Mouse (Mus musculus) c-Kit-negative CD71-positive TER-119-positive erythroid progenitor cells, embryonic 14.5 days (primary cell): ENCODE measurements around the gene Srpk3.

Source experiments
- DNase-seq: peaks from one replicate; pipeline ENCODE4 v3.0.0-alpha.2; 2013; ENCODE audit warnings: low read depth, low spot score

The Srpk3 gene

DNA sequence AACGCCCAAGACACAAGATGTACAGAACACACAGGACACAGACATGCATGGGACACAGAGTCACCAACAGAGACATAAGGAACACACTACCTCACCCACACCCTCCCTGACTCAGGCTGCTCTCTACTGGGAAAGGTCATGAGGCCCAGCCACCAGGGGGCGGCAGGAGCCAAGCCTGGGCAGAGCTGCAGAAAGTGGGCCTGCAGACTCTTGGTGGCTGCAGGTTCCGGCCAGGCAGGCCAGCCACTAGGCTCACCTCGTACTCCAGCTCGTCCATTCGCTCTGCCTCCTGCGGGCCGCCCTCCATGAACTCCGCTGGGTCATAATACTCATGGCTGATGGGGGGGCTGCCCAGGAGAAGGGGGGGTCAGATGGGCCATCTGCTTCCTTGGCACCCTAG is 24.3 kb downstream of the Srpk3 start:
- peak; percentile 9 for DNase-seq

DNA sequence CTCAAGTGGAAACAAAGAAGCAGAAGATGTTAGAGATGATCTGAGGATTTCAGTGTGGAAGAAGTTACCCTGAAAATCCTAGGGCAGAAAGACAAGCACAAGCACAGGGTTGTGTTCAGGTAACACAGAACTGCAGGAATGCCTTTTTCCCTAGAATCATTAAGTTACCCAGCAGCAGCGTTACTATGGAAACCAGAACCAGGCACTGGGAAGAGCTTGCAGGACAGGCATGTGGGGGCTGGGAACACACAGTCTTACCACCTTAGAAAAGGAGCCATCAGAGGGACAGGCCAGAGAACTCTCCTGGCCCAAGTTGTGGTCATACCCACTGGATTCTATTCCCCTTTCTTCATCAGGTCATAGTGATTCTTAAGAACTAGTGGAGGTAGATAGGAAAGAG is 31.6 kb downstream of the Srpk3 start:
- no peak for DNase-seq

DNA sequence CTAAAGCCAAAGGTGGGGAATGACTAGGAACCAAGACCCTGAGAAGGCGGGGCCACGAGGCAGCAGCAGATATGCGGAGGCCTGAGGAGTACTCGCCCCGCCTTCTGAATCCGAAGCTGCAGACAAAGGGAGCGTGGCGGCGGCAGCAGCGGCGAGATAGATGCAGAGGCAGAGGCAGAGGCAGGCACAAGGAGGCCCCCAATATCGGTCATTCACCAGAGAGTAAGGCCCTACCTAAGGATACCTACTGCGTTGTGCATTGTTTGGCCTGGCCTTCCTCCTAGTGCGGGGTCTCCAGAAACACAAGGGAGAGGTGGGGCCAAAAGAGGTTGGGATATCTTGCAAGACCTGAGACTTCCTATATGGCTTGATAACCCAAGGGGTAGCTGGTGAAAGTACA is 40.9 kb downstream of the Srpk3 start:
- DNase-seq = no peak

DNA sequence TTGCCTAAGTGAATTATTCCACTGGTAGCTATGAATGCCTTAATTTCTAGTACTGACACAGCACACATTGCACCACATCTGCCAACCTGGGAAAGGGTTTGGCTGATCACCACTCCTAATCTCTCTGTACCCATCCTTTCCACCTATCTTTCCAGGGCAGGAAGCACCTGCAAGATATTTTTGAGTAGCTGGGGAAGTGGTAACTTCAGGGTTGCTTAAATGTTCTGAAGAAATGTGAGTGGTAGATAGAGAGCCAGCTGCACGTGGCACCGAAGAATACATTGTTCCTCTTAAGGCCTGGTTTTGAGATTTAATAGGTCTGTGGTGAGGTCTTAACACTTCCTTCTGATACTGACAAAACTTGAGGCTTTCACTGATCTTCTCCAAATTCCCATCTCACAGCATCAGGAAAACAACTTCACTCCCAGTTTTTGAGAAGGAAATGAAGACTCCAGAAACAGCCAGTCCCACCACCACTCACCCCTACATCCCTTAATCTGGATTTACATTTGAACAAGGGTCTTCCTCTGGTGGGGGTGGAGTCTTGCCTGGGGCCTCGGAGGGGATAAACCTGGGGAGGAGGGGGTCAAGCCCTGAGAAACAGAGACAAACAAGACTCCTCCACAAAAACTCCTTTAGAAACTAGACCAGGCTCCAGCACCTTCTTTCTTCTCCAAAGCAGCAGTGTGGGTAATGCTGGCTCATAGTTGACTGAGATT is 42.5 kb downstream of the Srpk3 start:
- DNase-seq = no peak

DNA sequence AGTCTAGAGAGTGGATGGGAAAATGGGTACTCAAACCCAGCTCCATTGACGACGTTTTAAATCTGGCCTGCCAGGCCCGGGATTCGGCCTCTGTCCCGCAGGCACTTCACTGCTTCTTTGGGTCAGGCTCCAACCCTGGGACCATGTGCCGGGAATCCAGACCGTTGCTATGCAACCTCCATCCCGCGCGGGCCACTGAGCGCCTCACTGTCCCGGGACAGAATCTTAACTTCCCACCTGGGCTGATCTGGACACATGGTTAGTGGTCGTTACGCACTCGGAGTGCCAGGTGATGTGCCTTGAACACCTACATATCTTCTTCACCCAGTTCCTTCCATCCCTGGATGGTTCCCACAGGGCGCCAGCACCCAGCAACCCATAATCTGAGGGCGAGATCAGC is 49.5 kb downstream of the Srpk3 start:
- no peak for DNase-seq

DNA sequence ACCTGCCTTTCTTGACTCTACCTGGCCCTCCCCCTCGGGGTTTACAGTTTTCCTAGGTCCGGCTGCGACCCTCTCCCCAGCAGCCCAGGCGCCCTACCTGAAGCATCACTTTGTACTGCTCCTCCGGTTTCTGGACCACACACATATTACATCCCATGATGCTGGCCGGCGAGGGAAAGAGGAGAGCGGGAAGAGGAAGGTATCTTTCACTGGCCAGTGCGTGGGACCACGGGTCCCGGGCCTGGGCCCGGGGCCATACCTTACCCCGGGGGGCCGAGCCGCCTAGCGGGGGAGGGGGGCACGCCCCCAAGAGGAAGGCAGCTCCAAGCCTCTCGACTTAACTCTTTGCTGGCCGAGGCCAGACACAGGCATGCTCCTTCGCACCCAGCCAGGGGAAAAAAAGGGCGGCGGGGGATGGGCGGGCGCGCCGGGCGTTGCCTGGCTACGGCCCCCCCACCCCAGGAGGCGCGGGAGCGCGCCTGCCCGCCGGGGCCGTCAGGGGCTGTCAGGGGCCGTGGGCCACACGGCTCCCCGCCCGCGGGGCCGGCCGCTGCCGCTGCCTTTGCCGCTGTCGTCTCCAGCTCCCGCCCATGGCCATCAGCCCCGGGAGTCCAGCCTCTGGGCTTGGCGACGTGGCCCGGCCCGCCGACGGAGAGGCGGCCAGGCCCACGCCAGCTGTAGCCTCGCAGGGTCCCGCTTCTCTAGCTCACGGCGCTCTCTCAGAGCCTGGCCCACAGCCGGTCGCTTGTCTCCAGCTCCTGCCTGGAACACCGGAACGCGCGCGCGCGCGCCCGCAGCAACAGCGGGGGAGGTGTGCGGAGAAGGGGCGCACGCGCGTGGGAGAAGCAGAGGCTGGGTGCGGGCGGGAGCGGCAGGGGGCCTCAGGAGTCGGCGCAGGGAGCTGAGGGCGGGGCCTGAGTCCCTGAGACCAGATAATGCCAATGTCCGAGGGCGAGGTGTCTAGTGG is 50.3 kb downstream of the Srpk3 start, which contains the start of gene Pdzd4:
Pdzd4 (minus strand) TSS at position 785 of the 967 bp plus-strand sequence.
- DNase-seq = no peak
